Mouse (Mus musculus): Measurements from ENCODE around the gene Slc39a3.

DNA sequence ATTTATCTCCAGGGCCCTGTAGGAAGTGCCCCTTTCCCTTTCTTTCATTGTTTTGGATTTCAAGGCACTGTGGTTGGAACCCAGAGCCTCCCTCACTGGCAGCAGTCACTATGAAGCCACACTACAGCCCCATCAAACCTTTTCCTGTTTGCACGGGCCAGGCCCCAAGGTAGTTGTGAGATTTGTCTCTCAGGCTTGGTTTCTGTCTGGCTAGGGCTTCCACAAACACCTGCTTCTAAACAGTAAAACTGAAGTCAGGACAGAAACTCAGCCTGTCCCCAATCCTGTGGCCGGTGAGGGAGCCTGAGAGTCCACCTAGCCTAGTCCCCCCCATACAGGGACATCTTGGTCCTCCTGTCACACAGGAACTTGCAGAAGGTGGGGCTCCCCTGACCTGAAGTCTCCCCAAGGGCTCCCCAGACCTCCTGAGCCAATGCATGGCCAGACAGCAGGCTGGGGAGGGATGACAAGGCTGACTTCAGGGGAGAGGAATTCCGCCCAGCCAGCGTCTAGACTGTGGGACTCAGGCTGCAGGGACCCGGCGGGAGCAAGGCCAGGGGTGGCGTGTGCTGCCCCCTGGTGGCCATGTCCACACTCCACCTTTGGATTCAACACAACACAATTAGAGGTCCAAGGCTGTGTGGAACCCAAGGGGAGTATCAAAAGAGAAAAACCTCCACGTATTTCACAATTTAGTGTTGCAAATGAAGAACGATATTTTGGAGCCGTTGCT, 49.4 kb downstream of the Slc39a3 start:
- no peak for TF ChIP-seq POLR2A (IDR thresholded peaks at IDR 0.05; ENCODE audit: control insufficient read depth, low read depth, low read length)
- peak; percentile 92 for TF ChIP-seq CTCF (IDR thresholded peaks at IDR 0.05; ENCODE audit: control insufficient read depth, insufficient read depth, insufficient replicate concordance, low read depth, low read length)
